Mouse (Mus musculus): ENCODE measurements around the gene Calr3. TPM values are rescaled to one million over a fixed set of nuclear protein-coding genes. Genes with fewer than 3 reads are reported as not detected.

Gene Calr3
- total and polyA plus RNA-seq, 3 experiments = 2.5 to 5.3 (median 2.8) TPM

DNA sequence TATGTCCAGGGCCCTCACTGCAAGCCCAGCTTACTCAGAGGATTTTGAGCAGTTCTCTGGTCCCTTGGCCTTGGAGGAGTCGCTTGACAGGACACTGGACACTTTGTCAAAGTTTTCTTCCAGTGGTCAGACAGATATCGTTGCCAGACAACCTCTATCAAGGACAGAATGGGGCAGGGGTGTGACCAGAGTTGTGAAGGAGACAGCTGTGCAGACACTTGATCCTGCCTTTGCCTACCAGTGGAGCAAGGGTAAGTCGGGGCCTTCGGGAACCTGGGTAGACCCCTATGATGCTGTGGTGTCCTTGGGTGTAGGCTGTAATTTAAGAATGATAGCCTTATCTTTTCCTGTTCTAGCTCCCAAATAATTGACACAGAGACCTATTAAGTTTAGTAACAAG lies 11.6 kb upstream of the Calr3 start:
- no peak overlapping the region for H3K4me2 ChIP-seq (ENCODE audit: insufficient read depth, low read depth, poor library complexity, severe bottlenecking)
- peaks cover 10% of the 10 kb centered on the region for H3K9me3 ChIP-seq (replicated peaks; ENCODE audit: low read length)
- H3K27me3 ChIP-seq (replicated peaks) = no peaks in the 10 kb centered on the region
- H3K9ac ChIP-seq (ENCODE audit: insufficient read depth, low read depth) = no peak overlapping the region
- H3K36me3 ChIP-seq (replicated peaks in 1 of 2; ENCODE audit: control insufficient read depth in 1 of 2, insufficient read depth in 1 of 2, low read length in 1 of 2) = peaks cover 58 to 86% of the 10 kb centered on the region in 2 experiments
- in situ Hi-C loops (cut with MboI; ENCODE audit: low pct_ligation_motif_present, low pct_unique_long_range_greater_than_20kb, low sequenced_read_pairs) (no loop called here), dilution Hi-C loops (cut with MboI; ENCODE audit: extremely low pct_ligation_motif_present, extremely low pct_unique_long_range_greater_than_20kb, low sequenced_read_pairs) (no loop called here)
- no peaks in the 10 kb centered on the region; a peak in 1 of 4 replicates for H3K4me1 ChIP-seq (ENCODE audit: control insufficient read depth in 1 of 2, insufficient read depth in 2 of 2)
- no peak overlapping the region for H3K27ac ChIP-seq (ENCODE audit: insufficient read depth, low read depth)
- DNase-seq (ENCODE audit: extremely low read depth) = no peak
- no peak overlapping the region for H3K4me3 ChIP-seq (replicated peaks in 1 of 3; ENCODE audit: low read depth in 2 of 3, low read length in 2 of 3, poor library complexity in 1 of 3)
- H3K79me2 ChIP-seq (replicated peaks; ENCODE audit: control insufficient read depth, extremely low read depth, insufficient read depth, poor library complexity, severe bottlenecking) = no peaks in the 10 kb centered on the region
- TF ChIP-seq MYC (IDR thresholded peaks at IDR 0.05; ENCODE audit: low read depth, low read length) = no peak
- TF ChIP-seq MEF2A (IDR thresholded peaks at IDR 0.05; ENCODE audit: borderline replicate concordance, low read depth, low read length) = no peak
- no peak for TF ChIP-seq KAT2A (IDR thresholded peaks at IDR 0.05; ENCODE audit: insufficient replicate concordance, low read length)
- TF ChIP-seq MAX (IDR thresholded peaks at IDR 0.05; ENCODE audit: low read length) = no peak
- TF ChIP-seq IRF4 (IDR thresholded peaks at IDR 0.05; ENCODE audit: low read depth, low read length) = no peak
- no peak for TF ChIP-seq USF1 (IDR thresholded peaks at IDR 0.05; ENCODE audit: low read depth, low read length)
- no peak for TF ChIP-seq CHD2 (IDR thresholded peaks at IDR 0.05; ENCODE audit: low read length)
- TF ChIP-seq RCOR1 (conservative IDR thresholded peaks at IDR 0.05; ENCODE audit: low read depth, low read length) = no peak
- TF ChIP-seq CHD1 (IDR thresholded peaks at IDR 0.05; ENCODE audit: low read depth, low read length) = no peak
- TF ChIP-seq CTCF (conservative IDR thresholded peaks at IDR 0.05 in 1 of 2, IDR thresholded peaks at IDR 0.05 in 1 of 2; ENCODE audit: low read depth in 2 of 2, low read length in 2 of 2) = no peak
- TF ChIP-seq SIN3A (IDR thresholded peaks at IDR 0.05; ENCODE audit: low read length) = no peak
- TF ChIP-seq JUN (IDR thresholded peaks at IDR 0.05; ENCODE audit: insufficient read depth, low read depth, low read length) = no peak
- no peak for TF ChIP-seq NRF1 (IDR thresholded peaks at IDR 0.05; ENCODE audit: low read depth, low read length)
- TF ChIP-seq MAFK (IDR thresholded peaks at IDR 0.05; ENCODE audit: insufficient replicate concordance, low read length) = no peak
- TF ChIP-seq BHLHE40 (IDR thresholded peaks at IDR 0.05; ENCODE audit: low read depth, low read length) = no peak
- no peak for TF ChIP-seq SMC3 (IDR thresholded peaks at IDR 0.05; ENCODE audit: low read depth, low read length)
- TF ChIP-seq USF2 (conservative IDR thresholded peaks at IDR 0.05; ENCODE audit: low read depth, low read length) = no peak
- no peak for TF ChIP-seq ZC3H11A (IDR thresholded peaks at IDR 0.05; ENCODE audit: low read depth, low read length)

GRCm38 (mm10) chr8:72453904-72454303 lies 10.2 kb upstream of the Calr3 start:
- Histone ChIP-seq H3K36me3 (replicated peaks in 1 of 2; ENCODE audit: control insufficient read depth in 1 of 2, insufficient read depth in 1 of 2, low read length in 1 of 2) (peaks cover 60 to 88% of the 10 kb centered on the region in 2 experiments), H3K4me3 (replicated peaks in 1 of 3; ENCODE audit: low read depth in 2 of 3, low read length in 2 of 3, poor library complexity in 1 of 3) (no peak overlapping the region), H3K4me1 (ENCODE audit: control insufficient read depth in 1 of 2, insufficient read depth in 2 of 2) (no peaks in the 10 kb centered on the region; a peak in 1 of 4 replicates), H3K27ac (ENCODE audit: insufficient read depth, low read depth) (no peak overlapping the region), H3K27me3 (replicated peaks) (no peaks in the 10 kb centered on the region), H3K4me2 (ENCODE audit: insufficient read depth, low read depth, poor library complexity, severe bottlenecking) (no peak overlapping the region), H3K79me2 (replicated peaks; ENCODE audit: control insufficient read depth, extremely low read depth, insufficient read depth, poor library complexity, severe bottlenecking) (no peaks in the 10 kb centered on the region), H3K9ac (ENCODE audit: insufficient read depth, low read depth) (no peak overlapping the region), H3K9me3 (replicated peaks; ENCODE audit: low read length) (peaks cover 10% of the 10 kb centered on the region)
- dilution Hi-C loops (cut with MboI; ENCODE audit: extremely low pct_ligation_motif_present, extremely low pct_unique_long_range_greater_than_20kb, low sequenced_read_pairs) (no loop called here), in situ Hi-C loops (cut with MboI; ENCODE audit: low pct_ligation_motif_present, low pct_unique_long_range_greater_than_20kb, low sequenced_read_pairs) (no loop called here)
- peak in 1 of 2 experiments; percentile 10; a peak in 2 of 4 replicates for TF ChIP-seq CTCF (conservative IDR thresholded peaks at IDR 0.05 in 1 of 2, IDR thresholded peaks at IDR 0.05 in 1 of 2; ENCODE audit: low read depth in 2 of 2, low read length in 2 of 2)
- no peak for TF ChIP-seq USF1 (IDR thresholded peaks at IDR 0.05; ENCODE audit: low read depth, low read length)
- no peak for TF ChIP-seq GABPA (IDR thresholded peaks at IDR 0.05; ENCODE audit: insufficient replicate concordance, low read depth, low read length)
- TF ChIP-seq E2F4 (IDR thresholded peaks at IDR 0.05; ENCODE audit: insufficient replicate concordance, low read depth, low read length) = no peak
- DNase-seq (ENCODE audit: extremely low read depth) = no peak
